Comparison of ENCODE assay signal across 22 mouse cellular contexts in genomic region chr16:28603155-28603554, GRCm38 (mm10).
A peak's percentile ranks its signal among the peaks of the same experiment; 100 is the strongest.
DNase-seq lines count a peak whose midpoint lies in the region.
"Had no signal": no experiment of that assay in that cellular context is flagged by ENCODE, and none has a peak within 500 bp of the region (broad histone marks: within the 10 kb centered on the region; RNA-seq: fewer than 3 reads in every experiment).

No protein-coding gene starts in this region.

- 81% methylated on average over 1 of the region's 1 CpGs for WGBS in forebrain, embryonic 10.5 days

- H3K4me3 ChIP-seq in forebrain, embryonic 10.5 days, result no peak overlapping the region
- H3K4me3 ChIP-seq: embryonic facial prominence, embryonic 10.5 days; embryonic facial prominence, embryonic 12.5 days; forebrain, embryonic 12.5 days had no signal

- H3K27ac ChIP-seq in forebrain, embryonic 10.5 days, result no peak overlapping the region
- H3K27ac ChIP-seq: embryonic facial prominence, embryonic 10.5 days; embryonic facial prominence, embryonic 12.5 days; forebrain, embryonic 12.5 days had no signal

- no peaks in the 10 kb centered on the region for H3K9me3 ChIP-seq in forebrain, embryonic 10.5 days
- H3K9me3 ChIP-seq: embryonic facial prominence, embryonic 10.5 days; embryonic facial prominence, embryonic 12.5 days; forebrain, embryonic 12.5 days had no signal

- H3K36me3 ChIP-seq in forebrain, embryonic 10.5 days (replicated peaks), result no peaks in the 10 kb centered on the region
- H3K36me3 ChIP-seq: embryonic facial prominence, embryonic 10.5 days; embryonic facial prominence, embryonic 12.5 days; forebrain, embryonic 12.5 days; G1E had no signal

- no peaks in the 10 kb centered on the region for H3K27me3 ChIP-seq in forebrain, embryonic 10.5 days (ENCODE audit: poor library complexity, severe bottlenecking)
- H3K27me3 ChIP-seq: CH12.LX; embryonic facial prominence, embryonic 12.5 days; forebrain, embryonic 12.5 days; Patski had no signal

- no peaks in the 10 kb centered on the region for H3K4me1 ChIP-seq in forebrain, embryonic 10.5 days
- H3K4me1 ChIP-seq: embryonic facial prominence, embryonic 12.5 days; forebrain, embryonic 12.5 days had no signal

- peak; percentile 33 for DNase-seq in cerebellum, adult 9-10 months
- no peak for DNase-seq in cerebellum, postnatal 14 days
- DNase-seq in frontal cortex, adult 2 months (ENCODE audit: extremely low spot score in 1 of 2, low spot score in 1 of 2), result peak; percentile 49 to 59
- DNase-seq in frontal cortex, postnatal 14 days (ENCODE audit: low spot score in 2 of 2), result no peak
- peak; percentile 42 to 50 for DNase-seq in left cerebral cortex, adult 9 months (ENCODE audit: low spot score in 2 of 2)
- no peak for DNase-seq in left cerebral cortex, adult 11 months (ENCODE audit: low spot score)
- peak; percentile 79 for DNase-seq in brain, adult 2 months (ENCODE audit: low read depth, low spot score)
- DNase-seq in forebrain, embryonic 10.5 days (ENCODE audit: extremely low spot score, low spot score), result no peak
- DNase-seq: adrenal gland, adult 2 months; adrenal gland, postnatal 10 days; adrenal gland, postnatal 25 days; B cell, adult 2 months; cerebellum, adult 11-12 months; cerebellum, adult 2 months; cerebellum, adult 9-11 months; cerebellum, postnatal 25 days had no signal

Comparison
In these comparisons a context has a peak if more than half of its experiments do, and no peak if none do; other contexts are left out.
1. DNase-seq: peak in cerebellum, adult 9-10 months (single experiment), frontal cortex, adult 2 months (2 of 2), left cerebral cortex, adult 9 months (2 of 2) and brain, adult 2 months (single experiment); none in cerebellum, postnatal 14 days (0 of 2), frontal cortex, postnatal 14 days (0 of 2), left cerebral cortex, adult 11 months (single experiment) and forebrain, embryonic 10.5 days (single experiment).